Mouse (Mus musculus) spleen, adult 2 months (tissue): ENCODE data around the gene Tanc1.

Source experiments
- CTCF ChIP-seq: fragments of 200-500 bp; IDR thresholded peaks from 2 replicates; pipeline ENCODE4 v1.5.1; 2011; ENCODE audit warnings: mild to moderate bottlenecking, inconsistent platforms; ENCODE audit not compliant: insufficient read depth, insufficient read length, insufficient replicate concordance; ENCODE audit errors: extremely low read depth
- POLR2A ChIP-seq: fragments of 200-500 bp; IDR thresholded peaks from 2 replicates; pipeline ENCODE4 v1.6.1; 2011; ENCODE audit warnings: low read depth, low read length, inconsistent platforms

DNA sequence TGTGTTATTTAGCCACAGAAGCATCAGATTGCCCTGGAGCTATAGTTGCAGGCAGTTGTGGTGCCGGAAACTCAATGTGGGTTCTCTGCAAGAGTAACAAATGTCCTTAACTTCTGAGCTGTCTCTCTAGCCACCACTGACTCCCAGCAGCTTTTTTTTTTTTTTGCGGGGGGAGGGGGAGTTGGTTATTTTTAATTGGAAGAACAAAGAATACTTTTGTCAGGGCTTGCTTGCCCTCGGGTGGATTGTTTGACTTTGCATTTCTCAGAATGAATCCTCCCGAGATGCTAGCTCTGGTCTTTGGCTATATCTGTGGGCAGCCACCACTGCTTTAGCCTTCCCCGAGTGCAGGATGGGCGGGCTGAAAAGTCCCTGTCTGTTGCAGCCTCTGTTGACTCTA is 139.3 kb downstream of the Tanc1 start:
- TF ChIP-seq CTCF (no peak), POLR2A (no peak)
